Mouse (Mus musculus) ES-E14 (cell line): ENCODE measurements around the gene Gmpr2.

ENCODE experiments used
- CHD2 ChIP-seq: IDR thresholded peaks from 2 replicates; pipeline ENCODE4 v1.6.1; 2014; ENCODE audit warnings: mild to moderate bottlenecking, low read depth, low read length, inconsistent platforms
- MAFK ChIP-seq: IDR thresholded peaks from 2 replicates; pipeline ENCODE4 v1.6.1; 2014; ENCODE audit warnings: mild to moderate bottlenecking, low read depth, low read length, inconsistent platforms; ENCODE audit not compliant: insufficient read depth

DNA sequence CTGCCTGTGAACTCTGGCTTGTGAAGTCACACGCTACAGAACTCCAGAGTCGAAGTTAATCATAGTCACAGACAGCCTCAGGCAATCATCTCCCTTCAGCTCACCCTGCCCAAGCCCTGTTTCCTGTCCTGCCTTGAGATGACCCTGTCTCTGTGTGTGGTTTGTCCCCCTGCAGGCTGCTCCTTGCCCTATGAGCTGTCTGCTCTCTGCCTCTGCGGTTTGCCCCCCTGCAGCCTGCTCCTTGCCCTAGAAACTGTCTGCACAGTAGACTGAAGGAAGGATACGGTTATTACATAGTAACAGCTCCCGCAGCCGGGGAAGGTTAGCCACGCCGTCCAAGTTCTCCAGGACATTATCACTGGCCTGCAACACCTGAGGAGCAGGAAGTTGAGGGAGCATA is 45.1 kb downstream of the Gmpr2 start:
- TF ChIP-seq CHD2 (no peak), MAFK (no peak)
